Mouse (Mus musculus) CH12.LX (cell line): ENCODE data around the gene Cdk2ap2.

Experiments used
- CHD1 ChIP-seq: IDR thresholded peaks from 2 replicates; pipeline ENCODE4 v1.6.1; 2012; ENCODE audit warnings: low read depth, low read length, improper control_type of control experiment, inconsistent platforms
- CTCF ChIP-seq, 2 experiments: IDR thresholded peaks in 1 of 2; conservative IDR thresholded peaks in 1 of 2; 2 replicates each; pipeline ENCODE4 v1.5.1; 2011 to 2012; ENCODE audit warnings: low read depth in 2 of 2, low read length in 2 of 2, improper control_type of control experiment in 1 of 2, inconsistent platforms in 1 of 2, mild to moderate bottlenecking in 1 of 2, moderate library complexity in 1 of 2
- POLR2A ChIP-seq: IDR thresholded peaks from 2 replicates; pipeline ENCODE4 v1.6.1; 2011; ENCODE audit warnings: low read depth, mild to moderate bottlenecking, improper control_type of control experiment, low read length
- RCOR1 ChIP-seq: conservative IDR thresholded peaks from 2 replicates; pipeline ENCODE4 v1.6.1; 2012; ENCODE audit warnings: low read depth, mild to moderate bottlenecking, inconsistent platforms, low read length, improper control_type of control experiment

- TF ChIP-seq CTCF (conservative IDR thresholded peaks at IDR 0.05 in 1 of 2, IDR thresholded peaks at IDR 0.05 in 1 of 2; ENCODE audit: low read depth in 2 of 2, low read length in 2 of 2) (no peak), POLR2A (no peak), CHD1 (no peak), RCOR1 (no peak)
These were observed 23.5 kb downstream of the Cdk2ap2 start for GRCm38 (mm10) chr19:4120496-4120895.
